Mouse (Mus musculus) adrenal gland, postnatal 0 days (tissue): ENCODE data around the gene Rbx1. TPM values are rescaled to one million over a fixed set of nuclear protein-coding genes. Genes with fewer than 3 reads are reported as not detected.

Experiments
- polyA plus RNA-seq: library from polyadenylated mRNA; unstranded; fragments of >200 nt; fragmentation: Nextera tagmentation; extraction: Ambion mirVana; gene quantifications from 2 replicates; pipeline ENCODE4 v1.2.1, GENCODE M21; 2015

Gene Rbx1
- polyA plus RNA-seq = 552 and 576 TPM in 2 replicates

GRCm38 (mm10) chr15:81465901-81466737, at the start of gene Rbx1:
TSS of gene Rbx1 (plus strand) at chr15:81466296.

Other genes with a start within 250 kb of the Rbx1 start
- 1.1 and 1.2 TPM in 2 replicates for gene Mchr1, start 230.8 kb upstream of the Rbx1 start, polyA plus RNA-seq
- gene Slc25a17, start 105.5 kb upstream of the Rbx1 start, polyA plus RNA-seq = 80.1 and 105 TPM in 2 replicates
- 113 and 141 TPM in 2 replicates for gene St13, start 66.2 kb upstream of the Rbx1 start, polyA plus RNA-seq
- gene Xpnpep3, start 66.2 kb upstream of the Rbx1 start, polyA plus RNA-seq = 5.3 and 6.7 TPM in 2 replicates
- 0.27 and 1.5 TPM in 2 replicates for gene Dnajb7, start 58.0 kb upstream of the Rbx1 start, polyA plus RNA-seq
- 12.5 and 17.4 TPM in 2 replicates for gene Ep300, start 119.1 kb downstream of the Rbx1 start, polyA plus RNA-seq
- 9.8 and 12.6 TPM in 2 replicates for gene L3mbtl2, start 197.6 kb downstream of the Rbx1 start, polyA plus RNA-seq
- gene Chadl, start 231.0 kb downstream of the Rbx1 start, polyA plus RNA-seq = 4.4 and 8.4 TPM in 2 replicates